27 mouse cellular contexts compared by ENCODE assay signal in genomic region chr3:121593598-121594117, GRCm38 (mm10).
DNase-seq lines count a peak whose midpoint lies in the region; ATAC-seq and TF ChIP-seq lines count a peak whose summit lies in the region.
"Had no signal": no experiment of that assay in that cellular context is flagged by ENCODE, and none has a peak within 500 bp of the region (broad histone marks: within the 10 kb centered on the region; RNA-seq: fewer than 3 reads in every experiment).

No protein-coding gene starts in this region.

- peak; percentile 77; the same call in 1 of the 2 replicates for TF ChIP-seq EP300 in lung, postnatal 0 days (IDR thresholded peaks at IDR 0.05)

- H3K36me3 ChIP-seq in forebrain, embryonic 11.5 days (ENCODE audit: control insufficient read depth, insufficient read depth, low read length) = no peaks in the 10 kb centered on the region
- H3K36me3 ChIP-seq in forebrain, embryonic 15.5 days = no peaks in the 10 kb centered on the region
- no peaks in the 10 kb centered on the region for H3K36me3 ChIP-seq in lung, postnatal 0 days (ENCODE audit: insufficient read depth, low read length)
- no peaks in the 10 kb centered on the region for H3K36me3 ChIP-seq in embryonic facial prominence, embryonic 10.5 days (replicated peaks)
- H3K36me3 ChIP-seq: embryonic facial prominence, embryonic 12.5 days; forebrain, embryonic 12.5 days; hindbrain, embryonic 12.5 days; limb, embryonic 13.5 days; lung, embryonic 15.5 days; midbrain, embryonic 13.5 days; neural tube, embryonic 15.5 days had no signal

- H3K4me1 ChIP-seq in forebrain, embryonic 11.5 days (replicated peaks; ENCODE audit: control insufficient read depth, insufficient read depth, low read length) = no peaks in the 10 kb centered on the region
- no peaks in the 10 kb centered on the region for H3K4me1 ChIP-seq in forebrain, embryonic 15.5 days
- H3K4me1 ChIP-seq in lung, postnatal 0 days (ENCODE audit: insufficient read depth, low read depth, low read length) = 0 out of 2 replicates have a peak, but pooled peaks cover 3% of the 10 kb centered on the region
- H3K4me1 ChIP-seq in embryonic facial prominence, embryonic 10.5 days = peaks cover 18% of the 10 kb centered on the region

- H3K9me3 ChIP-seq in forebrain, embryonic 11.5 days (ENCODE audit: control insufficient read depth, low read length) = no peaks in the 10 kb centered on the region
- H3K9me3 ChIP-seq in forebrain, embryonic 15.5 days = no peaks in the 10 kb centered on the region
- no peaks in the 10 kb centered on the region for H3K9me3 ChIP-seq in lung, postnatal 0 days (ENCODE audit: low read length)
- H3K9me3 ChIP-seq in embryonic facial prominence, embryonic 10.5 days = no peaks in the 10 kb centered on the region
- H3K9me3 ChIP-seq: embryonic facial prominence, embryonic 12.5 days; forebrain, embryonic 12.5 days; lung, embryonic 15.5 days; midbrain, embryonic 13.5 days; neural tube, embryonic 15.5 days had no signal

- no peak for ATAC-seq in forebrain, embryonic 11.5 days (replicated peaks; ENCODE audit: low FRiP score)
- no peak for ATAC-seq in forebrain, embryonic 15.5 days (replicated peaks)
- ATAC-seq in lung, postnatal 0 days = peak; percentile 66
- ATAC-seq in erythroid progenitor cell, adult 5-6 weeks (replicated peaks; ENCODE audit: low FRiP score, poor library complexity, severe bottlenecking) = no peak
- ATAC-seq: activated CD4-positive, CD25-positive, alpha-beta regulatory T cell, adult 4 months; hindbrain, postnatal 0 days; intestine, postnatal 0 days; midbrain, embryonic 13.5 days had no signal

- H3K27me3 ChIP-seq in forebrain, embryonic 11.5 days (ENCODE audit: control insufficient read depth, insufficient read depth, low read length) = no peaks in the 10 kb centered on the region
- H3K27me3 ChIP-seq in forebrain, embryonic 15.5 days = no peaks in the 10 kb centered on the region
- H3K27me3 ChIP-seq in lung, postnatal 0 days (replicated peaks; ENCODE audit: insufficient read depth, low read length) = no peaks in the 10 kb centered on the region
- H3K27me3 ChIP-seq in embryonic facial prominence, embryonic 10.5 days (replicated peaks; ENCODE audit: low read depth, poor library complexity, severe bottlenecking) = no peaks in the 10 kb centered on the region
- H3K27me3 ChIP-seq: embryonic facial prominence, embryonic 12.5 days; forebrain, embryonic 12.5 days; hindbrain, embryonic 12.5 days; limb, embryonic 13.5 days; lung, embryonic 15.5 days; midbrain, embryonic 13.5 days; neural tube, embryonic 15.5 days had no signal

- no peak overlapping the region for H3K27ac ChIP-seq in forebrain, embryonic 11.5 days (ENCODE audit: low read depth, low read length)
- H3K27ac ChIP-seq in forebrain, embryonic 15.5 days (replicated peaks) = no peak overlapping the region
- H3K27ac ChIP-seq in lung, postnatal 0 days (ENCODE audit: low read length) = no peak overlapping the region
- H3K27ac ChIP-seq in embryonic facial prominence, embryonic 10.5 days (replicated peaks) = 0 out of 2 replicates have a peak overlapping the region, but pooled peaks have one; percentile 20
- H3K27ac ChIP-seq: embryonic facial prominence, embryonic 12.5 days; forebrain, embryonic 12.5 days; hindbrain, embryonic 12.5 days; hindbrain, postnatal 0 days; limb, embryonic 13.5 days; lung, embryonic 15.5 days; midbrain, embryonic 13.5 days; neural tube, embryonic 15.5 days had no signal

- TF ChIP-seq CTCF in lung, postnatal 0 days (IDR thresholded peaks at IDR 0.05) = no peak

- no peak overlapping the region for H3K4me3 ChIP-seq in forebrain, embryonic 11.5 days (ENCODE audit: low read depth, low read length)
- no peak overlapping the region for H3K4me3 ChIP-seq in forebrain, embryonic 15.5 days
- H3K4me3 ChIP-seq in lung, postnatal 0 days (ENCODE audit: low read depth, low read length) = no peak overlapping the region
- H3K4me3 ChIP-seq in embryonic facial prominence, embryonic 10.5 days = no peak overlapping the region
- H3K4me3 ChIP-seq: embryonic facial prominence, embryonic 12.5 days; forebrain, embryonic 12.5 days; hindbrain, embryonic 12.5 days; limb, embryonic 13.5 days; lung, embryonic 15.5 days; megakaryocyte, embryonic 14.5 days; midbrain, embryonic 13.5 days; neural tube, embryonic 15.5 days had no signal

- no peak overlapping the region for H3K4me2 ChIP-seq in forebrain, embryonic 11.5 days (ENCODE audit: low read depth, low read length, severe bottlenecking)
- no peak overlapping the region for H3K4me2 ChIP-seq in forebrain, embryonic 15.5 days (replicated peaks)
- no peak overlapping the region for H3K4me2 ChIP-seq in lung, postnatal 0 days (replicated peaks; ENCODE audit: low read depth, low read length)
- H3K4me2 ChIP-seq: embryonic facial prominence, embryonic 12.5 days; forebrain, embryonic 12.5 days; hindbrain, embryonic 12.5 days; limb, embryonic 13.5 days; liver, embryonic 11.5 days; lung, embryonic 15.5 days; midbrain, embryonic 13.5 days; neural tube, embryonic 15.5 days had no signal

- peak; percentile 41 for DNase-seq in forebrain, embryonic 11.5 days (ENCODE audit: low spot score)
- DNase-seq in lung, postnatal 0 days (ENCODE audit: low spot score) = peak; percentile 44
- DNase-seq in lung, postnatal 10 days = no peak
- no peak for DNase-seq in embryonic facial prominence, embryonic 10.5 days (ENCODE audit: low spot score)
- DNase-seq in cerebellum, postnatal 10 days = no peak
- DNase-seq: adrenal gland, adult 2 months; adrenal gland, postnatal 36 days; cerebellum, adult 18-20 months; cerebellum, postnatal 36 days; gastrocnemius, postnatal 10 days; kidney, postnatal 4 days; right cerebral cortex, adult 18-20 months; spleen, adult 18-20 months had no signal

- 58% methylated on average over 8 of the region's 8 CpGs for WGBS in forebrain, embryonic 11.5 days
- 60% methylated on average over 8 of the region's 8 CpGs for WGBS in forebrain, embryonic 15.5 days
- WGBS in lung, postnatal 0 days = 39% methylated on average over 8 of the region's 8 CpGs
- WGBS in embryonic facial prominence, embryonic 10.5 days = 52% methylated on average over 8 of the region's 8 CpGs

- H3K9ac ChIP-seq in forebrain, embryonic 11.5 days (ENCODE audit: low read length) = no peak overlapping the region
- no peak overlapping the region for H3K9ac ChIP-seq in forebrain, embryonic 15.5 days (replicated peaks)
- H3K9ac ChIP-seq in lung, postnatal 0 days (replicated peaks; ENCODE audit: low read depth) = no peak overlapping the region
- H3K9ac ChIP-seq: embryonic facial prominence, embryonic 12.5 days; forebrain, embryonic 12.5 days; hindbrain, embryonic 12.5 days; limb, embryonic 13.5 days; lung, embryonic 15.5 days; midbrain, embryonic 13.5 days; neural tube, embryonic 15.5 days had no signal

Comparison
In these comparisons a context has a peak if more than half of its experiments do, and no peak if none do; other contexts are left out.
1. DNase-seq: peak in forebrain, embryonic 11.5 days (single experiment) and lung, postnatal 0 days (single experiment); none in lung, postnatal 10 days (single experiment), embryonic facial prominence, embryonic 10.5 days (single experiment) and cerebellum, postnatal 10 days (0 of 2).